Mouse (Mus musculus) heart, postnatal 0 days (tissue): ENCODE data around the gene Ntf3. TPM values are rescaled to one million over a fixed set of nuclear protein-coding genes. Genes with fewer than 3 reads are reported as not detected.

Source experiments
- ATAC-seq: fragments of 200-750 bp; cut with Nextera tagmentation; 2 replicates; pipeline ENCODE4 v1.8.0; 2017; ENCODE audit warnings: low read depth, moderate number of reproducible peaks, moderate library complexity; ENCODE audit not compliant: insufficient read depth
- DNase-seq: peaks from one replicate; pipeline ENCODE4 v3.0.0-alpha.2; 2016; ENCODE audit warnings: low spot score
- H3K27ac ChIP-seq: fragments of 300-500 bp; sonication (generic); 2 replicates; pipeline ENCODE4 v1.5.1; 2014; ENCODE audit warnings: low read depth, mild to moderate bottlenecking
- H3K27me3 ChIP-seq: fragments of 300-500 bp; sonication (generic); 2 replicates; pipeline ENCODE4 v1.6.1; 2014; ENCODE audit warnings: low read length, mixed read lengths; ENCODE audit not compliant: control insufficient read depth, insufficient read depth
- H3K36me3 ChIP-seq: fragments of 300-500 bp; sonication (generic); replicated peaks from 2 replicates; pipeline ENCODE4 v1.6.1; 2014; ENCODE audit warnings: low read length, mixed read lengths; ENCODE audit not compliant: control insufficient read depth, insufficient read depth
- H3K4me1 ChIP-seq: fragments of 300-500 bp; sonication (generic); 2 replicates; pipeline ENCODE4 v1.6.1; 2014; ENCODE audit warnings: antibody characterized with exemption; ENCODE audit not compliant: control insufficient read depth, insufficient read depth
- H3K4me2 ChIP-seq: fragments of 300-500 bp; sonication (generic); 2 replicates; pipeline ENCODE4 v1.6.1; 2014; ENCODE audit warnings: low read depth, mild to moderate bottlenecking, low read length, moderate library complexity
- H3K4me3 ChIP-seq: fragments of 300-500 bp; sonication (generic); 2 replicates; pipeline ENCODE4 v1.5.1; 2014; ENCODE audit warnings: low read depth, low read length
- H3K9ac ChIP-seq: fragments of 300-500 bp; sonication (generic); replicated peaks from 2 replicates; pipeline ENCODE4 v1.6.1; 2014; ENCODE audit warnings: low read depth, low read length, mixed read lengths
- H3K9me3 ChIP-seq: fragments of 300-500 bp; sonication (generic); replicated peaks from 2 replicates; pipeline ENCODE4 v1.6.1; 2016; ENCODE audit warnings: low read length; ENCODE audit not compliant: control insufficient read depth
- CTCF ChIP-seq: IDR thresholded peaks from 2 replicates; pipeline ENCODE4 v1.5.1; 2016; ENCODE audit warnings: antibody characterized with exemption, control low read depth, low read depth
- EP300 ChIP-seq: IDR thresholded peaks from 2 replicates; pipeline ENCODE4 v1.6.1; 2016; ENCODE audit warnings: antibody characterized with exemption, low read depth
- WGBS: fragments of 180-500 bp; shearing (Covaris S2); extraction: QIAGEN DNeasy Blood & Tissue Kit; methylation state at CpG from one replicate; pipeline ENCODE4 v1.1.7; 2014; 5-methylcytosine and 5-hydroxymethylcytosine counted together
- polyA plus RNA-seq: library from polyadenylated mRNA; unstranded; fragments of >200 nt; fragmentation: Nextera tagmentation; extraction: Ambion mirVana; gene quantifications from 2 replicates; pipeline ENCODE4 v1.2.1, GENCODE M21; 2015
- total RNA-seq: library from RNA; depleted of rRNA; stranded (reverse); fragments of >200 nt; gene quantifications from 2 replicates; pipeline ENCODE4 v1.2.3, GENCODE M21; 2014; ENCODE audit warnings: low replicate concordance

The Ntf3 gene
- total and polyA plus RNA-seq, 2 experiments from 2014 or later: 5.2 to 5.5 TPM

DNA sequence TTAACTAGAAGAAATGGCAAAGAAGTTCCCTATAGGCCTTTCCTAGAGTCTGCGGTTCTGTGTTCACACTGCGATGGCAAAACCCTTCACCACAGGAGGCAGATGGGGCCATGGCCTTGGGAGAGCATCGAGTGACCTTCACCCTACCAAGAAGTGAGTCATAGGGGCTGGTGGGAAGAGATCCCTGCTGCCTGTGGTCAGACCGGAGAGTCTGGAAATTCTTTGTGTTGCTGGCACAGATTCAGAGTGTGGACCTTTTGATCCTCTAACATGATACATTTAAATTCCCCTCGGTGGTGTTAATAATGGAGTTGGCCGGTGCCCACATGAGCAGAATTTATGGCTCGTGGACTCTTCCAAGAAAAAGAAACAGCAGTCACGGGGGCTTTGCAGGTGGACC, 49.5 kb downstream of the Ntf3 start:
- TF ChIP-seq CTCF (no peak), EP300 (no peak)
- Histone ChIP-seq H3K27me3 (no peaks in the 10 kb centered on the region), H3K4me2 (no peak overlapping the region), H3K9me3 (no peaks in the 10 kb centered on the region), H3K9ac (no peak overlapping the region), H3K4me3 (no peak overlapping the region), H3K27ac (no peak overlapping the region), H3K36me3 (no peaks in the 10 kb centered on the region), H3K4me1 (no peaks in the 10 kb centered on the region)
- WGBS: 74% methylated on average over 8 of the region's 8 CpGs
- DNase-seq (no peak), ATAC-seq (no peak)

DNA sequence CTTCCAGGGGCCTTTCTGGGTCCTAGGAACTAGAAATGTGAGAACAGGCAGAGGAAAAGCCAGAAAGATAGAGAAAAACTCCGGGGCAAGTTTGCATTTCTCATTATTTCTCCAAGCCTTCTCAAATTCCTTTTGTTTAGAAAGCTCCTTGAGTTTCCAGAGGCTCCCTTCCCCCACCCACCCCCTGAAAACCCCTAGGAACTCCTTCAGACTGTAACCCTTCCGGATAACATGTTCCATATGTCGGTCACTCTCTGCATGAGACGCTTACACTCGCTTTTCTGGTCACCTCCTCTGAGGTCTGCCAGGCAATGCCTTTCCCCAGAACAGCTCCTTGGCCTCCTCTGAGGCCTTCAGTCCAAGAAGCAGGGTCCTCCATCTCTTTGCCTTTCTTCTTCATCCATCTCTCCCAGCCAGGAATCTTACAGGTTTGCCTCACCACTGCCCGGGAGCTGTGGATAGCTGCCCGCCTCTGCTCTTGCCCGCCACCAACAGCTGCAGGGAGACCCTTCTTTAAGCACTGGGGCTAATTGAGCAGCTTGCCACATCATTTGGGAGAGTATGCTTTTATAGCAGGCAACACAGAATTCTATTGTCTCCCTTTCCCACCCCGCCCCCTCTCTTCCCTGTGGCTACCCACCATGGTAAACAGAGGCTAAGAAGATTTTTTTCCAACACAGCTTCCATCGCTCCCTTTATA, 51.6 kb downstream of the Ntf3 start:
- Histone ChIP-seq H3K9ac (no peak overlapping the region), H3K36me3 (no peaks in the 10 kb centered on the region), H3K4me2 (no peak overlapping the region), H3K4me3 (no peak overlapping the region), H3K27ac (0 out of 2 replicates have a peak overlapping the region, but pooled peaks have one; percentile 36), H3K27me3 (no peaks in the 10 kb centered on the region), H3K9me3 (no peaks in the 10 kb centered on the region), H3K4me1 (no peaks in the 10 kb centered on the region)
- DNase-seq (no peak), ATAC-seq (no peak)
- no peak for TF ChIP-seq EP300
- no peak for TF ChIP-seq CTCF
- WGBS: 73% methylated on average over 10 of the region's 10 CpGs

DNA sequence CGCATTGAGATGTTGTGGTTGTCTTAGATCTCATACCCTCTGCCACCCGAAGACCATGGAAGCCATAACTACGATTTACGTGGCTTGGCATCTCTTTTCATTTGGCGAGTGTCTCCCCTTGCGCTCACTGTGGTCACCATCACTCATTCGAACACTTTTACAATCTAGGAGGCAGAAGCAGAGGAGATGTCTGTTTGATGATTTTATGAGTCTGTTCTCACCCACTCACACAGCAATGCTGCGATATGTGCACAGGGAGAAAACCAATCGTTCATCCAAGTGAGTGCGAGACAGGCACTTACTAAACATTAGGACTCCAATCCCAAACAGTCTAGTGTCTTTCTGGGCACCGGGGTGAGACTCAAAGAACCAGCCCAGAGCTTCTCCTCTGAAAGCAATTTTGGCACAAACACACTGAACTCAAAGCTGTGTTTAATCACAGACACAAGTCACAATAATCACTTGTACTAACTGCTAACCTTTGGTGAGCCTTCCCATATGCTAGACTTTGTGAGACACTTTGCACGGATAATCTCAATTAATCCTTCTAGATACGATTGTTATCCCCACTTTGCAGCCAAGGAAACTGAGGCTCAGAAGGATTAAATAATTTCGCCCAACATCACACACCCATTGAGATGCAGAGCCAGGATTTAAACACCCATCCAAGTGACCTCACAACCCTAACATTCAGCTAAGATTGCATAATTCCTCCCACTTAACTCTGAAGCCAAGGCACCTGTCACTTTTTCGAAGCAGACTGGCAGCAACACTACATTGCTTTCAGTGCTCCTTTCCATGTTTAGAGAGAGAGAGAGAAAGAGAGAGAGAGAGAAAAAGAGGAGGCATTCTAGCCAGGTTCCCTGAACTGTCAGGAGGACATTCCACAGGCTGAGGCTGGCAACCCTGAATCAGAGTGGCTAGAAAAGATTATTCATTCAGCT, 55.5 kb downstream of the Ntf3 start:
- ATAC-seq: no peak
- 82% methylated on average over 15 of the region's 15 CpGs for WGBS
- no peaks in the 10 kb centered on the region for H3K9me3 ChIP-seq
- H3K4me1 ChIP-seq: peaks cover 7% of the 10 kb centered on the region; the same call in 1 of the 2 replicates
- H3K27ac ChIP-seq: no peak overlapping the region
- no peak overlapping the region for H3K4me3 ChIP-seq
- H3K27me3 ChIP-seq: no peaks in the 10 kb centered on the region
- no peak for DNase-seq
- H3K36me3 ChIP-seq: no peaks in the 10 kb centered on the region
- no peak overlapping the region for H3K4me2 ChIP-seq
- H3K9ac ChIP-seq: no peak overlapping the region
- TF ChIP-seq EP300: no peak
- no peak for TF ChIP-seq CTCF

DNA sequence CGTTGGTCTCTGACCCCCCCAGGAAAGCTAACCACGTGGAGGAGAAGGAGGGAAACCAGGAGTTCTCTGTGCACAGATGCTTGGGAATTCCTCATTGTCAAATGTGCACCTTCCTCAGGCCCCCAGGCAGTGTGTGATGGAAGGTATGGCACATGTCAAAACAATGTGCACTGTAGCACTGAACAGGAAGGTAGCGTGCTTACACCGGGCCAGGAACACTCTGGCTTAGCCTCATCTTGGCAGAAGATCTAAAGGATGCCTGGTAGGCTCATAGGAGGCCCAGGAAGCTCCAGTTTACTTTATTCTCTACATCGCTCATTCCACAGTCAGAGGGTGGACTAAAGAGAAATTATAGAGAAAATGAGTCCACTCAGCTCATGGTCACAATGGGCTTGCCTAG, 57.5 kb downstream of the Ntf3 start:
- no peak overlapping the region for H3K27ac ChIP-seq
- DNase-seq (no peak), ATAC-seq (no peak)

DNA sequence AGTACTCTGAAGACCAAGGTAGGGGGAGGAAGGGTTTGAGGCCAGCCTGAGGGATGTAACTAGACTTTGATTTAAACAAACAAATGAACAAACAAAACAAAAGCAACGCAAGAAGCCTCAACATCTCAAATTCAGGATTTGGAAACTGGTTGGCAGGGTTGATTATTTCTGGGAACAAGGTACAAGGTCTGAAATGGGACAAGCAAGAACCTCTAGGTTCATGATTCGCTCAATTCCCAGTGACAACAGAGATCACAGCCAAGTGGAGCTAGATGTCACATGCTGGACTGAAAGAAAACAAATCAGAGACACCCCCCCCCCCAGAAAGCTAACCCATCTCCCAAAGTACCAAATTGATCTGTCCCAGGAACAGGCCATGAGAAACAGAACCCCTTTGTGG, 57.9 kb downstream of the Ntf3 start:
- Histone ChIP-seq H3K36me3 (no peaks in the 10 kb centered on the region), H3K27ac (no peak overlapping the region), H3K9ac (no peak overlapping the region), H3K9me3 (no peaks in the 10 kb centered on the region), H3K4me3 (no peak overlapping the region), H3K4me1 (peaks cover 12% of the 10 kb centered on the region; the same call in 1 of the 2 replicates), H3K27me3 (no peaks in the 10 kb centered on the region), H3K4me2 (no peak overlapping the region)
- ATAC-seq (no peak), DNase-seq (no peak)
- TF ChIP-seq EP300 (no peak), CTCF (no peak)
- 84% methylated on average over 2 of the region's 2 CpGs for WGBS

More for the DNA sequence above, 57.5 kb downstream of the Ntf3 start:
- Histone ChIP-seq H3K36me3 (no peaks in the 10 kb centered on the region), H3K27me3 (no peaks in the 10 kb centered on the region), H3K4me3 (no peak overlapping the region), H3K9ac (no peak overlapping the region), H3K9me3 (no peaks in the 10 kb centered on the region), H3K4me2 (no peak overlapping the region), H3K4me1 (peaks cover 12% of the 10 kb centered on the region; the same call in 1 of the 2 replicates)
- WGBS: 70% methylated on average over 5 of the region's 5 CpGs
- TF ChIP-seq CTCF (no peak), EP300 (no peak)
